25 mouse cellular contexts compared by ENCODE assay signal in the genomic region with DNA sequence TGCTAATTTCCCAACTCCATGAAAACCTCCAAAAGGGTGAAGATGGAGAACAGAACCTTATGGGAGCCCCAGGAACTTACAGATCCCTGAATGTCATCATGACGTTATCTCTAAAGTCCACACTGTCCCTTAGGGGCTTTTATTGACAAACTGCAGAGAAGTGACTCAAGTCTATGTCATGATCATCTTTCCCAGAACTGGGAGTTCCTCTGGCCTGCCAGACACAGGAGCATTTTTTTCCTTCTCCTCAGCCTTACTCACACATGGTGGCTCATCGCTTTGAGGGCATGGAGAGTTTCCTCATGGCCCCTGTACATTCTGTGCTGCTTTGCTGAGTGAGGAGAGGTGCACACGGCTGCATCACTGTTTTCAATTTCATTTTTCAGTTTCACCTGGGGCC. TPM values are rescaled to one million over a fixed set of nuclear protein-coding genes. Genes with fewer than 3 reads are reported as not detected.
DNase-seq lines count a peak whose midpoint lies in the region; ATAC-seq and TF ChIP-seq lines count a peak whose summit lies in the region.
"Had no signal": no experiment of that assay in that cellular context is flagged by ENCODE, and none has a peak within 500 bp of the region (broad histone marks: within the 10 kb centered on the region; RNA-seq: fewer than 3 reads in every experiment).

No protein-coding gene starts in this region.

- no peaks in the 10 kb centered on the region for H3K36me3 ChIP-seq in liver, embryonic 11.5 days (ENCODE audit: control insufficient read depth, insufficient read depth, low read length)
- H3K36me3 ChIP-seq in liver, postnatal 0 days (replicated peaks; ENCODE audit: insufficient read depth, low read length) = no peaks in the 10 kb centered on the region
- no peaks in the 10 kb centered on the region for H3K36me3 ChIP-seq in hindbrain, postnatal 0 days (ENCODE audit: insufficient read depth, low read length)
- no peaks in the 10 kb centered on the region; the same call in 1 of the 2 replicates for H3K36me3 ChIP-seq in kidney, adult 2 months (ENCODE audit: control insufficient read depth, insufficient read depth, low read length)
- H3K36me3 ChIP-seq: embryonic facial prominence, embryonic 13.5 days; limb, embryonic 13.5 days; liver, embryonic 13.5 days; midbrain, embryonic 15.5 days; stomach, embryonic 15.5 days had no signal

- no peak for TF ChIP-seq CTCF in liver, postnatal 0 days (IDR thresholded peaks at IDR 0.05; ENCODE audit: low read depth)
- no peak for TF ChIP-seq CTCF in hindbrain, postnatal 0 days (IDR thresholded peaks at IDR 0.05; ENCODE audit: low read depth)
- no peak for TF ChIP-seq CTCF in kidney, adult 2 months (conservative IDR thresholded peaks at IDR 0.05; ENCODE audit: insufficient read depth, insufficient read length, low read depth, low read length)

- intact Hi-C loops in gastrocnemius, postnatal 36 days (cut with DNase I) = no loop called here

- no peaks in the 10 kb centered on the region for H3K27me3 ChIP-seq in liver, embryonic 11.5 days (replicated peaks; ENCODE audit: control insufficient read depth, insufficient read depth, low read length)
- H3K27me3 ChIP-seq in liver, postnatal 0 days (ENCODE audit: insufficient read depth, low read length) = no peaks in the 10 kb centered on the region
- H3K27me3 ChIP-seq in hindbrain, postnatal 0 days (ENCODE audit: insufficient read depth, low read length) = no peaks in the 10 kb centered on the region
- H3K27me3 ChIP-seq in kidney, adult 2 months (replicated peaks; ENCODE audit: control insufficient read depth, insufficient read depth, low read length) = no peaks in the 10 kb centered on the region
- H3K27me3 ChIP-seq: embryonic facial prominence, embryonic 13.5 days; forebrain, embryonic 13.5 days; liver, embryonic 13.5 days; midbrain, embryonic 15.5 days; Patski; stomach, embryonic 15.5 days had no signal

- no peak overlapping the region for H3K27ac ChIP-seq in liver, embryonic 11.5 days (ENCODE audit: low read depth, low read length)
- H3K27ac ChIP-seq in liver, postnatal 0 days (ENCODE audit: low read depth) = no peak overlapping the region
- H3K27ac ChIP-seq in hindbrain, postnatal 0 days = no peak overlapping the region
- no peak overlapping the region for H3K27ac ChIP-seq in kidney, adult 2 months (ENCODE audit: insufficient read depth, low read depth, low read length)
- H3K27ac ChIP-seq: embryonic facial prominence, embryonic 13.5 days; forebrain, embryonic 13.5 days; limb, embryonic 13.5 days; liver, embryonic 13.5 days; midbrain, embryonic 15.5 days; stomach, embryonic 15.5 days had no signal

- WGBS in liver, embryonic 11.5 days = 76% methylated on average over 3 of the region's 3 CpGs
- WGBS in liver, postnatal 0 days (ENCODE audit: insufficient replicate concordance) = 66% methylated on average over 3 of the region's 3 CpGs
- WGBS in hindbrain, postnatal 0 days = 91% methylated on average over 3 of the region's 3 CpGs
- 79% methylated on average over 3 of the region's 3 CpGs for WGBS in kidney, adult 2 months

- H3K4me3 ChIP-seq in liver, embryonic 11.5 days (ENCODE audit: low read depth, low read length) = no peak overlapping the region
- no peak overlapping the region for H3K4me3 ChIP-seq in liver, postnatal 0 days (ENCODE audit: low read depth, low read length)
- H3K4me3 ChIP-seq in hindbrain, postnatal 0 days (ENCODE audit: low read length) = no peak overlapping the region
- H3K4me3 ChIP-seq in kidney, adult 2 months (ENCODE audit: insufficient read depth, low read depth, low read length) = no peak overlapping the region
- H3K4me3 ChIP-seq: embryonic facial prominence, embryonic 13.5 days; forebrain, embryonic 13.5 days; limb, embryonic 13.5 days; liver, embryonic 13.5 days; midbrain, embryonic 15.5 days; stomach, embryonic 15.5 days had no signal

- ATAC-seq in liver, embryonic 11.5 days (replicated peaks; ENCODE audit: low FRiP score) = no peak
- ATAC-seq in liver, postnatal 0 days = no peak
- ATAC-seq in hindbrain, postnatal 0 days = no peak
- ATAC-seq: forebrain, embryonic 13.5 days; midbrain, embryonic 15.5 days; Patski had no signal

- TF ChIP-seq EP300 in liver, postnatal 0 days (IDR thresholded peaks at IDR 0.05; ENCODE audit: low read depth) = no peak

- no peak overlapping the region for H3K9ac ChIP-seq in liver, embryonic 11.5 days (ENCODE audit: low read depth, low read length)
- H3K9ac ChIP-seq in liver, postnatal 0 days (replicated peaks) = no peak overlapping the region
- H3K9ac ChIP-seq in hindbrain, postnatal 0 days (replicated peaks; ENCODE audit: low read length) = no peak overlapping the region
- H3K9ac ChIP-seq: embryonic facial prominence, embryonic 13.5 days; forebrain, embryonic 13.5 days; limb, embryonic 13.5 days; liver, embryonic 13.5 days; lung, embryonic 14.5 days; midbrain, embryonic 15.5 days; stomach, embryonic 15.5 days had no signal

- H3K4me1 ChIP-seq in liver, embryonic 11.5 days (replicated peaks; ENCODE audit: control insufficient read depth, insufficient read depth, low read length) = no peaks in the 10 kb centered on the region; the same call in 1 of the 2 replicates
- no peaks in the 10 kb centered on the region for H3K4me1 ChIP-seq in liver, postnatal 0 days (ENCODE audit: insufficient read depth)
- no peaks in the 10 kb centered on the region for H3K4me1 ChIP-seq in hindbrain, postnatal 0 days (ENCODE audit: insufficient read depth, low read length)
- peaks cover 43% of the 10 kb centered on the region for H3K4me1 ChIP-seq in kidney, adult 2 months (ENCODE audit: control insufficient read depth, insufficient read depth, low read length)
- H3K4me1 ChIP-seq: liver, embryonic 13.5 days; midbrain, embryonic 15.5 days had no signal

- peak; percentile 50 for DNase-seq in gastrocnemius, adult 18-20 months (ENCODE audit: low spot score)
- DNase-seq in gastrocnemius, postnatal 36 days = no peak
- peak; percentile 16 for DNase-seq in liver, embryonic 11.5 days (ENCODE audit: low spot score)
- DNase-seq in liver, postnatal 0 days = no peak
- DNase-seq in adipocyte (ENCODE audit: low spot score) = peak; percentile 16
- no peak for DNase-seq in hindbrain, postnatal 0 days (ENCODE audit: low spot score)
- DNase-seq in kidney, adult 2 months = no peak
- DNase-seq: cerebellum, adult 8-10 months; cerebellum, postnatal 36 days; embryo, embryonic 11 days; kidney, adult 11 months; layer of hippocampus, adult 9-11 months; liver, embryonic 13.5 days; lung, embryonic 14.5 days; lung, postnatal 36 days; right cerebral cortex, postnatal 4 days; thymus, postnatal 25 days had no signal

- H3K9me3 ChIP-seq in liver, embryonic 11.5 days (ENCODE audit: control insufficient read depth, low read length) = no peaks in the 10 kb centered on the region
- H3K9me3 ChIP-seq in liver, postnatal 0 days (ENCODE audit: low read length) = no peaks in the 10 kb centered on the region
- no peaks in the 10 kb centered on the region for H3K9me3 ChIP-seq in hindbrain, postnatal 0 days (ENCODE audit: low read length)
- H3K9me3 ChIP-seq: embryonic facial prominence, embryonic 13.5 days; forebrain, embryonic 13.5 days; limb, embryonic 13.5 days; liver, embryonic 13.5 days; midbrain, embryonic 15.5 days; stomach, embryonic 15.5 days had no signal

- TF ChIP-seq POLR2A in kidney, adult 2 months (IDR thresholded peaks at IDR 0.05; ENCODE audit: low read depth, low read length) = no peak

- H3K4me2 ChIP-seq in liver, embryonic 11.5 days = no peak overlapping the region
- no peak overlapping the region for H3K4me2 ChIP-seq in liver, postnatal 0 days (ENCODE audit: low read depth, low read length)
- no peak overlapping the region for H3K4me2 ChIP-seq in hindbrain, postnatal 0 days (ENCODE audit: low read depth, low read length)
- H3K4me2 ChIP-seq: embryonic facial prominence, embryonic 13.5 days; forebrain, embryonic 13.5 days; limb, embryonic 13.5 days; liver, embryonic 13.5 days; lung, embryonic 14.5 days; midbrain, embryonic 15.5 days; stomach, embryonic 15.5 days had no signal

RNA-seq across cellular contexts. Expression of gene Itgb6, which starts 22.4 kb away (rescaled TPM):
- 10 to 100 TPM; 38.3 to 44.0 TPM for total RNA-seq in gastrocnemius, adult 18-20 months (2021)
- 10 to 100 TPM; 20.3 to 21.7 TPM for total RNA-seq in gastrocnemius, postnatal 36 days (2021)
- 0.23 and 0.34 TPM in 2 replicates for polyA plus RNA-seq in liver, embryonic 11.5 days (2014; fragmentation: Nextera tagmentation; extraction: Ambion mirVana)
- 0.06 and 0.07 TPM in 2 replicates for polyA plus RNA-seq in liver, postnatal 0 days (2015; fragmentation: Nextera tagmentation; extraction: Ambion mirVana)
- 0.05 and 0.97 TPM in 2 replicates for total RNA-seq in hindbrain, postnatal 0 days (2014; rRNA removed)
- 0.08 TPM in 2 replicates for polyA plus RNA-seq in hindbrain, postnatal 0 days (2015; fragmentation: Nextera tagmentation; extraction: Ambion mirVana)
- polyA plus RNA-seq in kidney, adult 2 months (2012; rRNA removed) = 55.8 and 74.0 TPM in 2 replicates
- total RNA-seq: left cerebral cortex, adult 18-20 months; megakaryocyte-erythroid progenitor cell, adult 5-6 weeks had no signal
- polyA plus RNA-seq: forebrain, embryonic 13.5 days had no signal

Comparison
In these comparisons a context has a peak if more than half of its experiments do, and no peak if none do; other contexts are left out.
1. DNase-seq: peak in gastrocnemius, adult 18-20 months (single experiment), liver, embryonic 11.5 days (single experiment) and adipocyte (single experiment); none in gastrocnemius, postnatal 36 days (0 of 2), liver, postnatal 0 days (single experiment), hindbrain, postnatal 0 days (single experiment) and kidney, adult 2 months (single experiment).
2. RNA of gene Itgb6, which starts 22.4 kb away (polyA plus RNA-seq): 55.8 to 74.0 TPM in kidney, adult 2 months; 0.23 to 0.34 TPM in liver, embryonic 11.5 days, 0.08 TPM in hindbrain, postnatal 0 days and 0.06 to 0.07 TPM in liver, postnatal 0 days; every median in the first group is over 10 times any median in the second.